Comparison of ENCODE assay signal across 10 mouse cellular contexts in the genomic region with DNA sequence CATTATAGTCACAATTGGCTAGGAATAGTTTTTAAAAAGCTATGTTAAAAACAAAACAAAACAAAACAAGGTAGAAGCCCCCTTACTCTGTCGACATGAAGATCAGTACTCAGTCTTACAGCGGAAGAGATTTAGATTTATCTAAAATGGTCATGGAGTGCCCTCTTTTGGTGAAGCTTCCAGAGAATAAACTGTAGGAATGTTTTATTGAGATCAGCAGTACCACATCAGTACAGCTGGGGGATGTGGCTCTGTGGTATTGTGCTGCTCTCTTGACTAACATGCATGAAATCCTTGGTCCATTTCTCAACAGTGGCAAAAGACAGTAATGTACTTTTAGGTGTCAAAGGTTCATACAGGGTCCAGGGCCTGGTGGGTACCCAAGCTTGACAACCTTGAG. TPM values are rescaled to one million over a fixed set of nuclear protein-coding genes. Genes with fewer than 3 reads are reported as not detected.
DNase-seq lines count a peak whose midpoint lies in the region; ATAC-seq lines count a peak whose summit lies in the region.
"Had no signal": no experiment of that assay in that cellular context is flagged by ENCODE, and none has a peak within 500 bp of the region (broad histone marks: within the 10 kb centered on the region; RNA-seq: fewer than 3 reads in every experiment).

No protein-coding gene starts in this region.

- ATAC-seq in embryonic facial prominence, embryonic 14.5 days (ENCODE audit: low read depth): peak; percentile 51
- ATAC-seq in midbrain, embryonic 13.5 days: 0 out of 2 replicates have a peak, but pooled peaks have one; percentile 22

- no peaks in the 10 kb centered on the region for H3K27me3 ChIP-seq in embryonic facial prominence, embryonic 14.5 days (replicated peaks; ENCODE audit: control insufficient read depth, insufficient read depth, low read length)
- no peaks in the 10 kb centered on the region for H3K27me3 ChIP-seq in midbrain, embryonic 13.5 days
- H3K27me3 ChIP-seq: liver, embryonic 13.5 days had no signal

- intact Hi-C loops in left cerebral cortex, postnatal 14 days (cut with DNase I): loop anchor here (2.0 kb wide), 1 partner anchor 302 kb away; no protein-coding TSS in a partner anchor
- intact Hi-C loops in left cerebral cortex, postnatal 4 days (cut with DNase I): no loop called here

- H3K36me3 ChIP-seq in embryonic facial prominence, embryonic 14.5 days (ENCODE audit: control insufficient read depth, insufficient read depth, low read length): no peaks in the 10 kb centered on the region
- H3K36me3 ChIP-seq in midbrain, embryonic 13.5 days: no peaks in the 10 kb centered on the region
- H3K36me3 ChIP-seq: liver, embryonic 13.5 days had no signal

- H3K4me1 ChIP-seq in embryonic facial prominence, embryonic 14.5 days (ENCODE audit: control insufficient read depth, insufficient read depth, low read length): no peaks in the 10 kb centered on the region
- 0 out of 2 replicates have a peak, but pooled peaks cover 6% of the 10 kb centered on the region for H3K4me1 ChIP-seq in midbrain, embryonic 13.5 days (replicated peaks)

- WGBS in embryonic facial prominence, embryonic 14.5 days: 20% methylated on average over 2 of the region's 2 CpGs
- WGBS in midbrain, embryonic 13.5 days: 23% methylated on average over 2 of the region's 2 CpGs

- H3K27ac ChIP-seq in embryonic facial prominence, embryonic 14.5 days (replicated peaks; ENCODE audit: low read depth, low read length): no peak overlapping the region
- H3K27ac ChIP-seq in midbrain, embryonic 13.5 days: no peak overlapping the region
- H3K27ac ChIP-seq: liver, embryonic 13.5 days had no signal

- no peaks in the 10 kb centered on the region for H3K9me3 ChIP-seq in embryonic facial prominence, embryonic 14.5 days (ENCODE audit: control insufficient read depth, low read length)
- no peaks in the 10 kb centered on the region for H3K9me3 ChIP-seq in midbrain, embryonic 13.5 days
- H3K9me3 ChIP-seq: liver, embryonic 13.5 days had no signal

- peak; percentile 55 for DNase-seq in embryo, embryonic 11 days
- DNase-seq in embryo, embryonic 10 days (ENCODE audit: low spot score): no peak
- peak; percentile 45 to 56 for DNase-seq in left cerebral cortex, postnatal 14 days (ENCODE audit: low spot score in 2 of 2)
- DNase-seq in left cerebral cortex, postnatal 4 days: no peak
- DNase-seq in embryonic facial prominence, embryonic 14.5 days (ENCODE audit: low spot score): peak; percentile 65
- no peak for DNase-seq in cerebellum, adult 11-12 months
- no peak for DNase-seq in spleen, postnatal 14 days (ENCODE audit: low spot score in 2 of 2)
- DNase-seq: liver, embryonic 13.5 days; spleen, adult 18-20 months had no signal

- H3K4me2 ChIP-seq in embryonic facial prominence, embryonic 14.5 days (ENCODE audit: low read depth, low read length): no peak overlapping the region
- no peak overlapping the region for H3K4me2 ChIP-seq in midbrain, embryonic 13.5 days (replicated peaks)
- H3K4me2 ChIP-seq: liver, embryonic 13.5 days had no signal

- no peak overlapping the region for H3K9ac ChIP-seq in embryonic facial prominence, embryonic 14.5 days (ENCODE audit: low read depth, low read length)
- no peak overlapping the region for H3K9ac ChIP-seq in midbrain, embryonic 13.5 days (replicated peaks)
- H3K9ac ChIP-seq: liver, embryonic 13.5 days had no signal

- H3K4me3 ChIP-seq in embryonic facial prominence, embryonic 14.5 days (ENCODE audit: low read depth, low read length): no peak overlapping the region
- no peak overlapping the region for H3K4me3 ChIP-seq in midbrain, embryonic 13.5 days (replicated peaks)
- H3K4me3 ChIP-seq: liver, embryonic 13.5 days had no signal

RNA-seq across cellular contexts. Expression of gene Zfp949, which starts 5.0 kb away (rescaled TPM):
- total RNA-seq in left cerebral cortex, postnatal 14 days (2021): 10 to 100 TPM; 17.3 to 19.7 TPM
- total RNA-seq in left cerebral cortex, postnatal 4 days (2021): 10 to 100 TPM; 17.5 to 19.7 TPM
- polyA plus RNA-seq in embryonic facial prominence, embryonic 14.5 days (2014; fragmentation: Nextera tagmentation; extraction: Ambion mirVana): 9.0 and 10.5 TPM in 2 replicates
- polyA plus RNA-seq in midbrain, embryonic 13.5 days (2015; fragmentation: Nextera tagmentation; extraction: Ambion mirVana): 18.5 and 20.4 TPM in 2 replicates

RNA-seq across cellular contexts. Expression of gene Trim43a, which starts 37.9 kb away (rescaled TPM):
- 1 to 10 TPM; 1.8 TPM for total RNA-seq in left cerebral cortex, postnatal 14 days (2021)
- under 1 TPM in 1 of 2 experiments, not detected in 1; 0.24 TPM for total RNA-seq in left cerebral cortex, postnatal 4 days (2021)
- polyA plus RNA-seq in embryonic facial prominence, embryonic 14.5 days (2014; fragmentation: Nextera tagmentation; extraction: Ambion mirVana): not detected in 2 replicates
- polyA plus RNA-seq in midbrain, embryonic 13.5 days (2015; fragmentation: Nextera tagmentation; extraction: Ambion mirVana): 0.20 and 0.67 TPM in 2 replicates
- polyA plus RNA-seq: liver, embryonic 13.5 days had no signal

Comparison
In these comparisons a context has a peak if more than half of its experiments do, and no peak if none do; other contexts are left out.
1. DNase-seq: peak in embryo, embryonic 11 days (single experiment), left cerebral cortex, postnatal 14 days (2 of 2) and embryonic facial prominence, embryonic 14.5 days (single experiment); none in embryo, embryonic 10 days (single experiment), left cerebral cortex, postnatal 4 days (single experiment), cerebellum, adult 11-12 months (single experiment) and spleen, postnatal 14 days (0 of 2).